Mouse (Mus musculus) stomach, embryonic 16.5 days (tissue): Measurements from ENCODE around the gene Sh3pxd2a. TPM values are rescaled to one million over a fixed set of nuclear protein-coding genes. Genes with fewer than 3 reads are reported as not detected.

ENCODE experiments used
- ATAC-seq: fragments of 200-750 bp; cut with Nextera tagmentation; 2 replicates; pipeline ENCODE4 v1.8.0; 2017; ENCODE audit warnings: moderate number of reproducible peaks, moderate TSS enrichment; ENCODE audit not compliant: insufficient read depth, low FRiP score
- H3K27ac ChIP-seq: fragments of 300-500 bp; sonication (generic); 2 replicates; pipeline ENCODE4 v1.5.1; 2014; ENCODE audit warnings: low read length
- H3K27me3 ChIP-seq: fragments of 300-500 bp; sonication (generic); 2 replicates; pipeline ENCODE4 v1.6.1; 2014; ENCODE audit warnings: low read length, control low read depth, mixed read lengths; ENCODE audit not compliant: control insufficient read depth, insufficient read depth
- H3K36me3 ChIP-seq: fragments of 300-500 bp; sonication (generic); 2 replicates; pipeline ENCODE4 v1.6.1; 2014; ENCODE audit warnings: low read length; ENCODE audit not compliant: control insufficient read depth, insufficient read depth
- H3K4me1 ChIP-seq: fragments of 300-500 bp; sonication (generic); 2 replicates; pipeline ENCODE4 v1.6.1; 2014; ENCODE audit warnings: low read length, control low read depth, mixed read lengths; ENCODE audit not compliant: control insufficient read depth, insufficient read depth
- H3K4me2 ChIP-seq: fragments of 300-500 bp; sonication (generic); 2 replicates; pipeline ENCODE4 v1.6.1; 2014; ENCODE audit warnings: low read depth, low read length, mixed read lengths
- H3K4me3 ChIP-seq: fragments of 300-500 bp; sonication (generic); replicated peaks from 2 replicates; pipeline ENCODE4 v1.5.1; 2014; ENCODE audit warnings: mild to moderate bottlenecking, low read length
- H3K9ac ChIP-seq: fragments of 300-500 bp; sonication (generic); 2 replicates; pipeline ENCODE4 v1.6.1; 2014; ENCODE audit warnings: low read length
- H3K9me3 ChIP-seq: fragments of 300-500 bp; sonication (generic); replicated peaks from 2 replicates; pipeline ENCODE4 v1.6.1; 2016; ENCODE audit warnings: low read length, control low read depth; ENCODE audit not compliant: control insufficient read depth
- WGBS: fragments of 180-500 bp; shearing (Covaris S2); extraction: QIAGEN DNeasy Blood & Tissue Kit; methylation state at CpG from one replicate; pipeline ENCODE4 v1.1.7; 2014; 5-methylcytosine and 5-hydroxymethylcytosine counted together
- polyA plus RNA-seq: library from polyadenylated mRNA; unstranded; fragments of >200 nt; fragmentation: Nextera tagmentation; extraction: Ambion mirVana; gene quantifications from 2 replicates; pipeline ENCODE4 v1.2.1, GENCODE M21; 2015

The Sh3pxd2a gene
- polyA plus RNA-seq, 1 experiment from 2014 or later, result 6.6 TPM

DNA sequence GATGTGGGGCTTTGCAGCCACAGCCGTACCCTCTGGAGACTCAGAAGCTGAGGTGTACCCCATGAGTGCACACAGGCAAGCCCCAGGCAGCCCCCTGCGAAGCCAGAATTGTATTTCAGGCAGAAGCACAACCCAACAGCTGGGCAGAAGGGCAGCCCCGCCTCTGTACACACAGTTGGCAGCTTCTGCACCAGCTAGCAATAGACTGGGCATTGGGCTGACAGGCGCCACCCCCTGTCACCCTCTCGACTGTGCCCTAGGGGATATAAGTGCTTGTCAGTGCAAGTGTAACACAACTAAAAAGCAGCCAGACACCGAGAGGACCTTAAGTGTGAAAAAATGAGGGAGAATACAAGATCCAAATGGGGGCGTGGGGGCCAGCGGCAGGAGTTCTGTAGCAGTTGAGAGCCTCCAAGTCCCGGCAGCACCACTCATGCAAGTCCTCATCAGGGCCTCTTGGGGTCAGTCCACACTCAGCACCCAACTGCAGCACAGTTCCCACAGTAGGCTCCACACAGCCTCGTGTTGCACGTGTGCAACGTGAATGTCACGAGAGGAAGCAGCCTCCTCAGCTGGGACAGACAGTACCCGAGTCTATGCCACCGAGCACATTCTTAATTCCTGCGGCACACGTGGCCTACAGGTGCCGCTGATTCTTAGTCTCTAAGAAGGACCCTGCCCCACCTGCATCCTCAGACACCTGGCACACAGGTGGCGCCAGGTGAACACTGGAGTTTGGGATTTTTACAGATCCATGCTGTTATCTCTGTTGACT lies 147.7 kb downstream of the Sh3pxd2a start:
- Histone ChIP-seq H3K4me2 (no peak overlapping the region), H3K27me3 (no peaks in the 10 kb centered on the region), H3K36me3 (peaks cover 3% of the 10 kb centered on the region; the same call in 1 of the 2 replicates), H3K9ac (peak overlapping the region; percentile 59; the same call in 1 of the 2 replicates), H3K4me3 (no peak overlapping the region), H3K27ac (peak overlapping the region; percentile 99), H3K9me3 (no peaks in the 10 kb centered on the region), H3K4me1 (peaks cover 89% of the 10 kb centered on the region)
- WGBS, result 73% methylated on average over 19 of the region's 19 CpGs
- ATAC-seq, result no peak

DNA sequence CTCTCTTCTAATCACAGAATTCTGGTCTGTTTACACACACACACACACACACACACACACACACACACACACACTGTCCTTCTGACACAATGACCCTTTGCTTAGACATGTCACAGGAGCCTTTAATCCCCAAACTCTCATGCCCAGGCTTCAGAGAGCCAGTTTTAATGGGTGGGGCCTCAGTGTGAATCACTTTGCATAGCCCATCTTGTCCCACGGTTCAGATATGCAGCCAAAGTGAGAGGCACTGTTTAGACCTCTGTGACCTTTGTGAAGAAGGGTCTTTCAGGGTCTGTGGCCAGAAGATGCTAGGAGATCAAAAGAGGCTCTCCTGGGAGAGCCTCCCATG lies 148.3 kb downstream of the Sh3pxd2a start:
- peak overlapping the region; percentile 18; the same call in 1 of the 2 replicates for H3K9ac ChIP-seq
- WGBS, result 22% methylated on average over 1 of the region's 1 CpGs
- ATAC-seq, result no peak
- H3K9me3 ChIP-seq, result no peaks in the 10 kb centered on the region
- peak overlapping the region; percentile 99 for H3K27ac ChIP-seq
- H3K27me3 ChIP-seq, result no peaks in the 10 kb centered on the region
- no peak overlapping the region for H3K4me2 ChIP-seq
- H3K4me3 ChIP-seq, result no peak overlapping the region
- H3K36me3 ChIP-seq, result peaks cover 3% of the 10 kb centered on the region; the same call in 1 of the 2 replicates
- H3K4me1 ChIP-seq, result peaks cover 89% of the 10 kb centered on the region

DNA sequence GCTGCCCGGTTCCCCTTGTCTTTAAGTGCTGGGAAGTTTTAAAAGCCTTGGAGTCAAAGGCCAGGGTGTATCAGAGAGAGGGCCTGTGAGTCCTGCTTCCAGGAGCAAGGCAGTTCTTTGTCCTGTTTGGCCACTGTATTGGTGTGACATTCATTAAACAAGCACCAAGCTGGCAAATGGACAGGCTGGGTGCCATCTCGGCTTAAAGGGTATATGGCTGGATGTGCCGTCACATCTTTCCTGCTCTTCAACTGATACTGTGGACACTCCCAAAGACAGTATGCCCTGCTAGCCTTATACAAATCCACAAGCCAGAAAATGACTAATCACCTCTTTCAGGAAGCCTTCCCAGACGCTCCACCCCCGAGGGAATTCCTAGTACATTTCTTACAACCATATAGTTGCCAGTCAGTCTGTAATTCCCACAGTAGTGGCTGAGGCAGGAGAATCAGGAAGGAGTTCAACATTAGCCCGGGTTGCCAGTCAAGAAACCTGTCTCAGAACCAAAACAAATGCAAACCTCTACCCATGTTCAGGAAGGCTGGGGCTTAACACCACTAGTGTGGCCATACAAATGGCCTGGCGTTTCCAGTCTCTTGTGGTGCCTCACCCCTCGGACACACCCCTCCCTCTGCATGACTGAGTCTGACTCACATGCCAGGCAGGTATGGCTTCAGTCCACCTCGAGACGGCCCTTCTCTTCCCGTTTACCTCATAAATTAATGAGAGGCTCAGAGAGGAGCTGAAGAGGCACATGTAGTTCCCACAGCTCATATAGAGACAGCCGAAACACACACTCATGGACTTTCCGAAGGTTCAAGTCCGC lies 148.9 kb downstream of the Sh3pxd2a start:
- 36% methylated on average over 14 of the region's 14 CpGs for whole genome bisulfite sequencing
- peak overlapping the region; percentile 71 for H3K4me3 ChIP-seq
- no peaks in the 10 kb centered on the region for H3K27me3 ChIP-seq
- H3K4me2 ChIP-seq, result peak overlapping the region; percentile 89
- H3K9me3 ChIP-seq, result no peaks in the 10 kb centered on the region
- no peak for ATAC-seq
- H3K4me1 ChIP-seq, result peaks cover 84% of the 10 kb centered on the region
- H3K9ac ChIP-seq, result peak overlapping the region; percentile 97
- H3K27ac ChIP-seq, result peak overlapping the region; percentile 99
- peaks cover 3% of the 10 kb centered on the region; the same call in 1 of the 2 replicates for H3K36me3 ChIP-seq

DNA sequence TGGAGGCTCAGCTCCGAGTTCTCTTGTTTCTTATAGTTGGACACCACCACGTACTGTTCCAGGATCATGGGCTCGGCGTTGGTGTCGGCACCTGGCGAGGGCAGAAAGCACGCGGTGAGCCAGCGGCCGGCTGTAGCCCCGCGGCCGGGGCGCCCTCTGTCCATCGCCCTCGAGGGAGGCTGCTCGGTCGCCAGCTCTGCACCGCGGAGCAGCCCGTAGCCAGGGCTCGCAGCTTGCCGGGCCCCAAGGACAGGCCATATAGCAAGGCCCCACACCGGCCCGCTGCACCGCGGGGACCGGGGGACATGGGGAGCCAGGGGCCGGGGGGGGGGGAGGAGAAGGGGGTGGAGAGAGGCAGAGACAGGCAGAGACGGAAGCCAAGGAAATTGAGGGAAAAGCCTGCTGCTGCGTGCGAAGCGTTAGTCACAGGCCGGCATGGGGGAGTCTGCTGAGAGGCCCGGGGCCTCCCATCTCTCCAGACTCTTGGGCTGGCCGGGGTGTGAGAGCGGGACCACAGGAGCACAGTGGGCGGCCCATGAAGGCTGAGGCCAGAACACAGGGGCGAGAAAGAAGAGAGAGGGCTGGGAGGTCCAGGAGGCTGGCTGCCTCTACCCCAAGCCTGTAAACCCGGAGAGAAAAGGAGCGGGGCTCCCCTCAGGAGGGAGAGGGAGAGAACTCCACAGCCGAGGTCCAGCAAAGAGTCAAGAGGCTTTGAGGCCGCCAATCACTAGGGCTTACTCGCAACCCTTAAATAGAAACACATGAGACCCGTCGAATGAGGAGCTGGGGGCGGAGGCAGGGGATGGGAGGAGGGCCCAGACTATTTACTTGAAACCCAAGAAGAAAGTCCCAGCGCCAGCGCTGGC lies 149.9 kb downstream of the Sh3pxd2a start:
- Histone ChIP-seq H3K9me3 (no peaks in the 10 kb centered on the region), H3K4me3 (peak overlapping the region; percentile 71), H3K9ac (peak overlapping the region; percentile 97), H3K4me2 (peak overlapping the region; percentile 89), H3K36me3 (peaks cover 3% of the 10 kb centered on the region; the same call in 1 of the 2 replicates), H3K27ac (peak overlapping the region; percentile 99), H3K27me3 (no peaks in the 10 kb centered on the region), H3K4me1 (peaks cover 77% of the 10 kb centered on the region)
- WGBS, result 6% methylated on average over 47 of the region's 49 CpGs
- ATAC-seq, result peak; percentile 85

DNA sequence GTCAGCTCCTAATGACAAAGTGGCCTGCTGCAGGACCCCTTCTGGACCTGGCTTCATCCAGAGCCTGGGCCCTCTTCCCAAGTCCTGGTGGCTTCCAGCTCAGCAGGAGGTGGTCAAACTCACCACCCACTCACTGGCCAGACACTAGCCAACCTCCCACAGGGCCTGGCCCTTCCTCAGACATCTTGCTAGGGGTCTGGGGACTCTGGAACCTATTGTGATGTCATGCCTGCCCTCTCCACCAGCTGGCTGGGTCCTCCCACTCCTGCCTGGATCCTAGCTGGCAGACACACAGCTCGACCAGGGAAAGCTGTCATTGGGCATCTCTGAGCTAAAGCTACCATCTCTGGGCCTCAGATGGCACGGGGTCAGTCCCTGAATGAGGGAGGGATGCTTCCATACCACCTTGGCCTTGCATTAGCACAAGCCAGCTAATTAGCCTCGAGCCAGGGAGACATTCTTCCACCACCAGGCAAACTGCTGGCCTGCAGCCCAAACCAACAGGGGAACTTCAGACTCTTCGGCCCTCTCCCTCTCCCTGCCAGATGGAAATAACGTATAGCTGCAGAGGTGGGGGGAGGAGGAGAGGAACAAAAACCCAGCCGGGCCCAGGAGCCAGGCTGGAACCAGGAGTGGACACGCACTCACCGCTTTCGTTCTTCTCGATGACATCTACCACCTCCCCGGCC lies 150.7 kb downstream of the Sh3pxd2a start:
- Histone ChIP-seq H3K27ac (peak overlapping the region; percentile 99), H3K9me3 (no peaks in the 10 kb centered on the region), H3K9ac (peak overlapping the region; percentile 97), H3K27me3 (no peaks in the 10 kb centered on the region), H3K4me1 (peaks cover 76% of the 10 kb centered on the region), H3K4me2 (peak overlapping the region; percentile 89), H3K4me3 (peak overlapping the region; percentile 71), H3K36me3 (peaks cover 3% of the 10 kb centered on the region; the same call in 1 of the 2 replicates)
- no peak for ATAC-seq
- 13% methylated on average over 11 of the region's 11 CpGs for WGBS

DNA sequence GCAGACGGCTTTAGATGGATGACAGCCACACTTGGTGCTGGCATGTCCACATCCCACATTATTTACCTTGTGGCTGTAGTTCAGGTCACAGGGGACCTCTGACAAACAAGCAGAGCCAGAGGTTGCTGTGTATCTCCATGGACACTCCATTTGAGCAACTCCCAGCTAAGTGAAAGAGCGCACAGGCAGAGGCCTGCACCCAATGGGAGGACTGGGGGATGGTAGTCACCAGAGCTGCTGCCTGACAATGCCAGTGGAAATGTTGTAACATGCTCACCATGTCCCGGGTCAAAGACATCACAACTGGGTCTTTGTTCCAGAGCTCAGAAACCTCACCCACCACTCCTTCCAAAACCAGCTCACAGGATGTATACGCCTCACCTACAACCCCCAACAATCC lies 153.0 kb downstream of the Sh3pxd2a start:
- Histone ChIP-seq H3K9me3 (no peaks in the 10 kb centered on the region), H3K9ac (peak overlapping the region; percentile 19; the same call in 1 of the 2 replicates), H3K27me3 (no peaks in the 10 kb centered on the region), H3K4me2 (peak overlapping the region; percentile 89; the same call in 1 of the 2 replicates), H3K36me3 (peaks cover 3% of the 10 kb centered on the region; the same call in 1 of the 2 replicates), H3K27ac (peak overlapping the region; percentile 59), H3K4me3 (no peak overlapping the region), H3K4me1 (peaks cover 52% of the 10 kb centered on the region)
- ATAC-seq, result no peak
- 67% methylated on average over 4 of the region's 4 CpGs for WGBS

DNA sequence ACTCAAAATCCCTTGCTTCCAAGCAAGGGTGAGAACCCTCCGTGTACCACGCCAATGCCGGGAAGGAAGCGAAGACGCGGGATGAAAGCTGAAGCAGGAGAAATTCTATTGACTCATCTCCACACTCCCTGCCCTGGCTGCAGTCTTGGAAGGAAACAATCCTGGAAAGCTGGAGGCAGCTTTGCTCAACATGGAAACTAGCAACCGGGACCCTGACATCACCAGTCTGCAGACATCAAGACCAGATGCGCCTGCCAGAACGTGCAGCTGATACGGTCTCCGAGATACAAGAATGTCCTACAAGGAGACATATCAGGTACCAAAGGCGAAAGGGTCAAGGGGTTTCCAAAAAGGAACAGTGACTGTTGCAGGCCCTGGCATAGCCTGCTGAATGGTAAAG lies 154.4 kb downstream of the Sh3pxd2a start:
- H3K9me3 ChIP-seq, result no peaks in the 10 kb centered on the region
- no peak overlapping the region for H3K4me2 ChIP-seq
- no peak overlapping the region for H3K4me3 ChIP-seq
- H3K9ac ChIP-seq, result no peak overlapping the region
- H3K27ac ChIP-seq, result no peak overlapping the region
- peaks cover 39% of the 10 kb centered on the region for H3K4me1 ChIP-seq
- WGBS, result 92% methylated on average over 12 of the region's 12 CpGs
- H3K36me3 ChIP-seq, result peaks cover 5% of the 10 kb centered on the region; the same call in 1 of the 2 replicates
- no peaks in the 10 kb centered on the region for H3K27me3 ChIP-seq
- ATAC-seq, result no peak

DNA sequence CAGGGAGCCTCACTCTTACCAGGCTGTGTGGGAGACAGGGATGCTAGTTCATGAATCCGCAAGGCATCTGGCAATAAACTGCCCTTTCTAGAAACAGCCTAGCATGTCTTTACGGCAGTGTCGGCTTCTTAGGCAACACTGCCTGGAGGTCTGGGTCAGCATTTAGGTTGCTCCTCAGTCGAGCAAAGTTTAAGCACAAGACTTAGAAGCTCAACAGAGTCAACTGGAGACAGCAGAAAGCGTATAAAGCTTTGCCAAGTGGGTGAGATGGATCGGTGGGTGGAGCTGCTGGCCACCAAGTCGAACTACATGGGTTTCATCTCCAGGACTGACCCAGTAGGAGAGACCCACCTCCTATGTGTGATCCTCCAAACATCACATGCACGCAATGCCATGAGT lies 157.3 kb downstream of the Sh3pxd2a start:
- Histone ChIP-seq H3K4me2 (no peak overlapping the region), H3K27ac (no peak overlapping the region), H3K27me3 (no peaks in the 10 kb centered on the region), H3K36me3 (peaks cover 2% of the 10 kb centered on the region; the same call in 1 of the 2 replicates), H3K9me3 (no peaks in the 10 kb centered on the region), H3K4me1 (peaks cover 35% of the 10 kb centered on the region), H3K4me3 (no peak overlapping the region), H3K9ac (no peak overlapping the region)
- 81% methylated on average over 8 of the region's 8 CpGs for WGBS
- ATAC-seq, result no peak
